Mouse (Mus musculus) telencephalon, adult 2 months (tissue): ENCODE measurements around the gene Trpm2.

Experiments used
- DNase-seq: peaks from one replicate; pipeline ENCODE4 v3.0.0-alpha.2; 2011; ENCODE audit warnings: low read depth, low spot score

The Trpm2 gene

DNA sequence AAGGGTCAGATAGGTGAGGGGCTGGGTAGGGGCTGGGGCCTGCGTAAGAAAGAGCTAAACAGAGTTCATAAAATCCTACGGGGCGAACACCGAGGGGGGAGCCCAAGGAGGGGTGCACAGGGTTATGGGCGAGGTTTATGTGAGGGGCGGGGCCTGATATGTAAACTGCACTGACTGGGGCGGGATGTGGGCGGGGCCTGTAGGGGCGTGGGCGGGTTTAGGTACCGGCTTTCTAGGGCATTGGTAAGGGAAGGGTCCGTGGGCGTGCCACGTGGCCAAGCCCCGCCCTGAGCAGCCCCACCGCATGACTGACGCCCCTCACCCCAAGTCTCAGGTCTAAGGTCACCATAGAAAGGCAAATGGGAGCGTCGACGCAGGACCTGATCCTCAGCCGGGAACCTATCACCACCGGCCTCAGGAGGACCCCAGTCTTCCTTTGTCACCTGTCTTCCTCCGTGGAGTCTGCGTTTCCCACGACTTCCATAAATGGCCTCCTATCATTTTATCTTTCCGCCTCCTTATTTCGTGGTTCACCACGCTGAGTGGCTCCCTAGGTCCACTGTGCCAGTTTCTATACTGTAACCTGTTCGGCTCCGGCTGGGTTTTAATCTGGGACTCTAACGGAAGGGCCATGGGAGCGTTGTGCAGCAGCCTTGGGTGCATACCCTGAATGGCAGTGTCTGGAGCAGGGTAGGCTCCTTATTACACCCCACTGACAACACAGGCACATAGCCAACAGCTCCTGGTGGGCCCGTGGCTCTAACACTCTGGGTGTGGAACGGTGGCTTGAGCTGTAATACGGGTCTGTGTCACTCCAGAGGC lies 67.3 kb downstream of the Trpm2 start:
- DNase-seq, result peak; percentile 82

DNA sequence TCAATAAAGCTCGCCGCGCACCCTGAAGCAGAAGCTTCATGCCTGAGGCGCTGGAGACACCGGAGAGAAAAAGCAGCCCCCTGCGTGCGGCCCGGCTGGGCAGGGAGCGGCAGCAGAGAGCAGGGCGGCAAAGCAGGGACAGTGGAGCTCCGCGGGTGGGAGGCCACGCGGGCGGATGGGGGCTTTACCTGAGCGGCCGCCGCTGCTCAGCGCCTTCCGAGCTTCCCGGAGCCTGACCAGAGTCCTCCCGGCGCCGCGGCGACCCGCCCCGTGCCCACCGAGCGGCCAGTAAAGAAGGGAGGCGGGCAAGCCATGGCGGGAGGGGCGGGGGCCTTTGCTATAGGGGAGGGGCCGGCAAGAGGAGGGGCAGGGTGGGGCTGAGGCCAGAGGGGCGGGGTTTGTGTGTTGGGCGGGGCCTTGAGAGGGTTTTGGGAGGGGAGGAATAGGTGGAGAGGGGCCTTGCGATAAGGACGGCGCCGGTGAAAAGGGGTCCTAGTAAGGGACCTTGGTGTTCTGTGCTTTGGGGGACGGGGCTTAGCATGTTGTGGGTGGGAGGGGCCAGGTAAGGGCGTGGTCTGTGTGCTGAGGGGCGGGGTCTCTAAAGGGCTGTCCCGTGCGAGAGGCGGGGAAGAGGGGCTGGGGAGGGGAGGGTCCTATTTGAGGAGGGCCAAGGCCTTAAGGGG lies 68.0 kb downstream of the Trpm2 start, which contains the start of gene Lrrc3:
Lrrc3 (minus strand) TSS at position 326 of the 683 bp plus-strand sequence.
- DNase-seq, result no peak

DNA sequence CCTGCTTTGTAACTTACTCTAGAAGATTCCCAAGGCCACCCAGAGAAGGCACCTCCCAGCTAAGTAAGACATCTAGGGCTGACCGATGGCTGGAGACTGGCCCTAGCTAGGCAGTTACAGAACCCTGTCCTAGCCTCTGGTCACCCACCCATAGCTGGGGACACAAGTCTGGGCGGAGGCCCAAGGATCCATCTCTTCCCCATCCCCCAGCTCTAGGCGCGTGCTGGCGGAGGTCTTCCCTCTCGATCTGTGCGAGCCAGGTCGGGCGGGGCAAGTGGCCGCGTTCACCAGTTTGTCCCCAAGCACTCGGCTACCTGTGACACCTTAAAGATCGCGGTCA lies 68.5 kb downstream of the Trpm2 start:
- DNase-seq, result no peak

DNA sequence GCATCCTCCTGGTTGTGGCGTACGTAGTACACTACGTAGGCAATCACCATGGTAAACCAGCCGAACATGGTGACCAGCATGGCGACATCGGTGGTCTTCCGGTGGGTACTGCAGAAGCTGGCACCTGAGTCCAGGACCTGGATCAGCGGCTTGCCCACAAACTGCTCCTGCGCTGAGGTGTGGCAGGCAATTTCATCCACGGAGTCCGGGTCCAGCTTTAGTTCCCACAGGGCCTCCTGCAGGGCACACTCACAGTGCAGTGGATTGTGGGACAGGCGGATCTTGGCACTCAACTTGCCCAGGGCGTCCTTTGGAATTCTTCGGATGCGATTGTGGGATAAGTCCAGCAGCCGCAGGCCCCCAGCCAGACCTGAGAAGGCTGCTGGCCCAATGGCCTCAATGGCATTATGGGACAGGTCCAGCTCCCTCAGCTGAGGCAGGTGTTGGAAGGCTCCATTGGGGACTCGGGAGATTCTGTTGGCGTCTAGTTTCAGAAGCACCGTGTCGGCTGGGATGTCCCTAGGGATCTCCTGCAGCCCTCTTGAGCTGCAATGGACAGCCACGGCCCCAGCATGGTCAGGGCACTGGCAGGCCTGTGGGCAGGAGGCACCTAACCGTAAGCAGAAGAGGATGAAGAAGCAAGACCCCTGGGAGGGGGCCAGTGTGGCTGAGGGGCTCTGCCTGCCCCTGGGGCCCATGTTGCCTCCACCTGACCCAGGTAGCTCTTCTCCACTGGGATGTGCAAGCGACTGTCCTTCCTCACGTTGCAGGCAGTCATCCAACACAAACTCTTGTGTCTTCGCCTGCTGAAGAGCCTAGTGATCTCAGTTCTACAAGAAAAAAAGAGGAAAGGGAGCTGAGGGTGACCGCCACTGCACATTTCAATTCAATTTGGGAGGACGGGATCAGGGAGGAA lies 69.2 kb downstream of the Trpm2 start:
- no peak for DNase-seq

DNA sequence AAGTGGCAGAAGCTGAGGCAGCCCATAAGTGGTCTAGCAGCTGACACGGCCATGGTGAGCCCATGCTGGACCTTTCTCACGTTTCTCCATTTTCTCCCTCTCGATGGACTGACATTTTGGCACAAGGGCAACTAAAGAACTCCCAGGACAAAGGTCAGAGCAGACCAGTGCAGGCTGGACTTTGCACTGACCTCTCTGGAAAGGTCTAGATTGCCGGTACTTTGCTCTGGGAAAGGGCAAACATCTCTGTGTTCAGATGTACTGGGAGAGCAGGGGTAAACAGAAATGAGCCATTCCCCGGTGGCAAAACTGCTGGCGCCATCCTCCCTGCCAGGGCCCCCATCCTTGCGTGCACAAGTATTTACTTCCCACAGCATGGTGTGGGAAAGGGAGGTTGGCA lies 70.2 kb downstream of the Trpm2 start:
- DNase-seq, result no peak

DNA sequence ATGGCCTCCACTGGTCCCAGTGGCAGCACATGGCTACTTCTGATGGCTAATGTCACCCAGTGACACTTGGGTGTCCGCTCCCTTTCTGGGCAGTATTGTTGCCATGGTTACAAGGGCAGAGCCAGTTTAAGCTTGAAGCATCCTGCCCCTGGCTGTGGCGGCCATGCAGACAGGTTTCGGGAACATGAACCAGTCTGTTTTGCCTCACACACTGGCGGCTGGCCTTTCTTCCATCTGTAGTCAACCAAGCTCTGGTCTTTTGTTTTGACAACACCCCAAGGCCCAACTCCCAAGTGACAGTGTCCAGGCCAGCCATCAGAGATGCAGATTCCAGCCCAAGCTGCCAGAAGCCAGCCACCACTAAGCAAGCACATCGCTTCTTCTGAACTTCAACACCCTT lies 74.8 kb downstream of the Trpm2 start:
- DNase-seq, result no peak

DNA sequence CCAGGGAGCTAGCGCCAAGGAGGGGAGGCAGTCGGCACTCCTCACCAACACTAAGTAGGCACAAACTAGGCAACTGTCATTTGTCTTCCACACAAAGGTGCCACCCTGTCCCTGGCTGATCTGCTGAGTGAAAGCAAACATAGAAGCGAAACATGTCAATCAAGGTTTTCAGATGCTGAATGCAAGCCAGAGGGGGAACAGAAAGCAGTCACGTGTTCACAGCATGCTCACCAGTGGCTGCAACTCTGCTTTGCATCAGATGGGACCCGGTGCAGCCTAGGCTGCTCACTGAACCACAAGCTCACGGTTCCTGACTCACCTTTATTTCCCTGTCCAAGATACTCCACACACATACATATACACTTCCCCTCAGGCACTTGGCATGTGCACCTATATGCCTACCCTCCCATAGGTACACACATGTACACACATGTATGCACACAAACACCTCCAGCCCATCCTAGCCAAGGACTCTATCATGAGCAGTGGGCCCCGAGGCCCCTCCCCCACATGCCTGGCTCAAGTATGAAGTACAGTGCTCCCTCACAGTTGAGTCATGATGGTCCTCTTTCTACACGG lies 79.3 kb downstream of the Trpm2 start:
- no peak for DNase-seq

DNA sequence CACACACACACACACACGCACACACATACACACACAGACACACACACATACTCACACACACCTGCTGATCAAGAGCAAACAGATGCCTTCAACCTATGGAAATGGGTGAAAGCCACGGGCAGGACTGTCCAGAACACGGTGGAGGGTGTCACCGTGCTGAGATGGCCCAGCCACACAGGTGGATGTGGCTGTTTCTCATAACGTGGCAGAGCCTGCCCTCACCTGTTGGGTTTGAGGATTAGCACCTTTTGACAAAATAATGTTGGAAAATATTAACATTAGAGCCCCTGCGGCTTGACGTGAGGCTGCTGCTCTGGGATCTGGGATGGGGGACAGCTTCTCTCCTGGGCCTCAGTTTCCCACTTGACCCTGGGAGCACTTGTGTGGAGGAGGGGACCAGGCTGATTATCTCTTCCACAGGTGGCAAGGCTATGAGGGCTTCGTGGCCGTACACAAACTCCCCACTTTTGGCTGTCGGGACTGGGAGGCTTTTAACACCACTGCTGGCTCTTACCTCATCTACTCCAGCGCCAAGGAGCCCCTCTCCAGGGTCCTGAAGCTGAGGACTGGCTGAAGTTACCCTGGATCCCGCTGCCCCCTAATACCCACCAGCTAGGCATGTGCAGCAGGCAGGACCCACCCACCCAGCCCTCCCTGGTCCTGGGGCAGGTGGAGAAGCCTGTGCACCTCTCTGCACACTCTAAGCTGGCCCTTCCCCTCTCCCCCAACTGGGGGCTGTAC lies 84.2 kb downstream of the Trpm2 start:
- DNase-seq, result no peak

DNA sequence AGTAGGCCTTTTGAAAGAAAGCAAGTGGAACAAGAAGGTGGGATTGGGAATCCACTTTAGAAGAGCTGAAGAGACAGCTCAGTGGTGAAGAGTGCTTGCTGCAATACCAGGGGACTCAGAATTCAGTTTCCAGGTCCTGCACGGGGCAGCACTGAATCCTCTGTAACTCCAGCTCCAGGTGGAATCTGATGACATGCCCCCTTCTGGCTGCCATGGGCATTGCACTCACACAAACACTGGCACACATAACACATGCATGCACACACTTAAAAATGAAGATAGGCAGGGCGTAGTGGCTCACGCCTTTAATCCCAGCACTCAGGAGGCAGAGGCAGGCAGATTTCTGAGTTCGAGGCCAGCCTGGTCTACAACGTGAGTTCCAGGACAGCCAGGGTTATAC lies 87.8 kb downstream of the Trpm2 start:
- DNase-seq, result no peak

DNA sequence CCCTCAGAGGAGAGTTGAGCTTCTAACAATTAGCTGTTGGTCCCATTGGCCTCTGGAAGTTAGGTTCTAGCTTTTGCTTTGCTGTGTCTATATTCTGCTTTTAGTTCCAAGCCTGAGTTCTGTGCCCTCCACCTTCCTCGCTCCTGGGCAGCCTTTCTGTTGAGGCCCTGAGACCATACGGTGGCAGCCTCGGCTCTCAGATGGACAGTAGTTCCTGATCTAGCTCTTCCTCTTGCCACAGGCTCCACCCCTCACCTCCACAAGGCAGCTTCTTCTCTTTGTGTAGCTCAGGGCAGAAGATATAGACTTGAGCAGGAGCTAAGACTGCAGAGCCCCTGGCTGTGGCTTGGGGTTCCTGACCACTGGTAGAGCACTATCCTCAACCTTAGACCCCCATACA lies 90.1 kb downstream of the Trpm2 start:
- DNase-seq, result no peak

DNA sequence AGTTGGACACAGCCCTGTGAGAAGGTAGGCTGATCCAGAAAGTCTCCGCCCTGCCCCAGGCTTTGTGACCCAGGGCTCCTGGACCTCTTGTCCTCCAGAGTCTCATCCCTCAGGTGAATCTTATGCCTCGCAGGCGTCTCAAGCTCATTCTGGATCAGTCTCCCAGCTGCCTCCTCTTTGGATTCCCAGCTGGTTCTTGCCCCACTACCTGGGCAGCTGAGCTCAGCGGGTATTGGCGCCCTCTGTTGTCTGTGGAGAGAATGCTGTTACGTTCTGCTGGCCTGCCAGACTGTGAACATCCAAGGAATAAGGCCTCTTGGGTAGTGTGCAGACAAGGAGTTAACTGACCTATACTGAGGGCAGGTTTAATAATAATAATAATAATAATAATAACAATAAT lies 91.4 kb downstream of the Trpm2 start:
- DNase-seq, result no peak

DNA sequence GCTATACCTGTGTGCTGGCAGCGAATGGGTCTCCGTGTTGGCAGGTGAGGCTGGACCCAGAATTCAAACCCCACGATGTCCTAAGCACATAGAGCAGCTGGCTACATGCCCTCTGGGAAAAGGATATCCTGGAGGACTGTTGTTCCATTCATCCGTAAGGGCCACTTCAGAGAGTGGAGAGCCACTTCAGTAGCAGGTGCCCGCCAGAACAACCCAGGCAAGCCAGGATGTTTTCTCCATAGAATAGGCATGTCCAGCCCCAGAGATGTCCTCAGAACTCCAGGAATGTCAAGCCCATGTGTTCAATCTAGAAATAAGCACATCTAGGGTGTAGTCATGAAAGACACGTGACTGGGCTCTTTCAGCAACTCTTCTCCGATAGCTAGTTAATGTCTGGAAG lies 100.7 kb downstream of the Trpm2 start:
- no peak for DNase-seq

DNA sequence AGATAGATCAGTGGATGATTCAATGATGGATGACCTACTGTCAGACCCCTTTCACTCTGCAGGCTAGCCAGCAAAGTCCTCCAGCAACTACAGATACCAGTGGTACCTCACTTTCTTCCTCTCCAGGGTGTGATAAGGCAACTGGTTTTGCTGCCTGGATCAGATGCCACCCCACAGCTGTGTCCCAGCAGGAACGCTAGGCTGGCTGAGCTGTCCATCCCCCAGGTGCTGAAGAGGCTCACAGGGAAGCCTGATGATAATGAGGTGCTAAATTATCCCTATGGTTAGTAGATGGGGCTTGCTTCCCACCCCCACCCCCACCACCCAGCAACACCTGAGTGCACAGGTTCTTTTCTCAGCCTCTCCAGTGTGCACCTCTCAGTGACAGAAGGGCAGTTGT lies 102.8 kb downstream of the Trpm2 start:
- no peak for DNase-seq

DNA sequence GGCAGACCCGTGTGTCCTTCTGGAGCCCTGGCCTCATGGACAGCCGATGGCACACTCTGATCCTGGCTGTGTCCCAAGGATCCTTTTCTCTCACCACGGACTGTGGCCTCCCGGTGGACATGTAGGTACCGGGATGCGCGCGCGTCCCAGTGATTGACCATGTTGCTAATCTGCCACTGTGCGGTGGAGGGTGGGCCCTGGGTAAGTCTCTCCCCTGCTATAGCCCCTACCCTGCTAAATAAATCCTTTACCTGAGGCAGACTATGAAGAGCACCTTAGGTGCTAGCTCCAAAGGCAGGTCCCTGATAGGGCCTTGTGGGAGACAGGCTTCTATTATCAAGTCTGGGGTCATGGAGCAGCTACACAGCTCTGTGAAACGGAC lies 105.6 kb downstream of the Trpm2 start:
- DNase-seq, result no peak

DNA sequence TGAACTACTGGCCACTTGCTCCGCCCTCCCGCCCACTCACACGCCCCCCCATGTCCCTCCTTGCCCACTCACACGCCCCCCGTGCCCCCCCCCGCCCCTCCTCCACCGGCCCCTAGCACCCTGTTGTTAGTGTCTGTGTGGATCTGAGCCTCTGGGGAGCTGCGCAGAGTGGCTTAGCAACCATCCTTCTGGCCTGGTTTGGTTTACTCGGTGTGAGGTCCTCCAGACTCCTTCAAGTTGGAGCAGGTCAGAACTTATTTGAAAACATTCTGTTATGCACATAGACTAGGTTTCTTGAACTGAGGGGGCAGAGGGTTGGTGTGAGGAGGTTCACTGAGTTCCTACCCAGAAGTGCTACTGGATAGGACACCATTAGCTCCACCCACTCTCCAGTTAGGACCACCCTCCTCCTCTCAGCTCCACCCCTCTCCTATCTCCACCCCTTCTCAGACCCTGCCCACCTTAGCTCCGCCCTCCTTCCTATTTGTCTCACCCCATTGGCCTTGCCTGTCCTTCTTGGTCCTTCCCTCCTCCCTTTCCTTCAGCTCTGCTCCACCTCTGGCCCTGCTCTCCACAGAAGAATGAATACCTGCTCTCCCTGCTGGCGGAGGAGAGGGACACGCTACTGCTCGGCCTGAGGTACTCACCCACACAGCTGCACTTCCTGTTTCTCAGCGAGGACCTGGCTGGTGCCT lies 106.1 kb downstream of the Trpm2 start:
- no peak for DNase-seq

DNA sequence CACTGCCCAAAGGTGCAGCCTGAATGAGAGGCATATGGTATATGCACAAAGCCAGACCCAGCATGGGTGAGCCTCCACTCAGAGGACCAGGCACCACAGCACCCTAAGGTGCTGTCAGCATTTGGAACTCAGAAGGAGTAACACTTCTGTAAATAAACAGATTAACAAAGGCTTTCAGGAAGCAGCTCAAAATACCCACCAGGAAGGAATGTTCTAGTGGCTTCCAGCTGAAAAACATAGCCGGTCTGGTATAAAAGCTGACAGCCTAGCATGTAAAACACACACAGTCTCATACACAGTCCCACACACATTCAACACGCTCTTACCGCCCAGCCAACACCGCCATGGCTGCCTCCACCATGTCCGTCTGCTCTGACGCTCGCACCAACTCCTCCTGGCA lies 108.7 kb downstream of the Trpm2 start, which contains the start of gene Gm3285:
Gm3285 (plus strand) TSS at position 301 of the 400 bp plus-strand sequence.
- DNase-seq, result no peak
